Mouse (Mus musculus) adrenal gland, postnatal 0 days (tissue): ENCODE results near the gene Olfr1014. TPM values are rescaled to one million over a fixed set of nuclear protein-coding genes. Genes with fewer than 3 reads are reported as not detected.

Experiments used
- polyA plus RNA-seq: library from polyadenylated mRNA; unstranded; fragments of >200 nt; fragmentation: Nextera tagmentation; extraction: Ambion mirVana; gene quantifications from 2 replicates; pipeline ENCODE4 v1.2.1, GENCODE M21; 2015

Olfr1014 gene
- not detected in 2 replicates for polyA plus RNA-seq

GRCm38 (mm10) chr2:85772413-85772812 lies at the start of gene Olfr1014:
Gene Olfr1014, plus strand, starts transcription at chr2:85772713.

GRCm38 (mm10) chr2:85762666-85763065 lies 9.8 kb upstream of the Olfr1014 start, which contains the start of gene Olfr1012:
Gene Olfr1012, minus strand, starts transcription at chr2:85762766.

GRCm38 (mm10) chr2:85766798-85767197 lies 5.7 kb upstream of the Olfr1014 start, which contains the start of gene Olfr1013:
Gene Olfr1013, plus strand, starts transcription at chr2:85767098.

GRCm38 (mm10) chr2:85781717-85782116 lies 9.2 kb downstream of the Olfr1014 start, which contains the start of gene Olfr1015:
Gene Olfr1015, plus strand, starts transcription at chr2:85782017.

DNA sequence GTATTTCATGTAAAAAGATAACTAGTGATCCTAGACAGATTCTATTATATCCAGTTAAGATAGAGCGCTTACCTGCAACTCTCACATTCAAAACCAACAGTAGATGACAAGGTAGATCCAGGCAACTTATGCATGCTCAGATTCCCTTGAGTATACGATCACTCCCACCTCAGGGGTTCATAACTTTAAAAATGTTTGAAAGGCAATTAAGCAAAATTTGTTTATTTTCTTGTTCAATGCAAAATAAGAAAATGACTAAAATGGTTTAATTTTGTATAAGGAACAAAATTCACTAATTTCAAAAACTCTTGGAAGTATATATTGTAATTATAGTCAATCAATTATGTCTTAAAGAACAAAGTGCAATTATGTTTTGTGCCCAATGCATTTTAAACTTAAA lies 29.9 kb downstream of the Olfr1014 start, which contains the start of gene Olfr1016:
Gene Olfr1016 (minus strand): TSS at position 101 of the 400 bp plus-strand sequence.

GRCm38 (mm10) chr2:85818179-85818578 lies 45.7 kb downstream of the Olfr1014 start, which contains the start of gene Olfr1018:
Gene Olfr1018, plus strand, starts transcription at chr2:85818479.

Other genes starting within 250 kb of the Olfr1014 start
- not detected in 2 replicates for gene Olfr996, start 193.5 kb upstream of the Olfr1014 start, polyA plus RNA-seq
- 0.22 TPM in 1 of 2 replicates, not detected in the other for gene Olfr998, start 183.8 kb upstream of the Olfr1014 start, polyA plus RNA-seq
- not detected in 2 replicates for gene Olfr1000, start 160.8 kb upstream of the Olfr1014 start, polyA plus RNA-seq
- not detected in 2 replicates for gene Olfr1002, start 122.0 kb upstream of the Olfr1014 start, polyA plus RNA-seq
- gene Olfr154, start 108.3 kb upstream of the Olfr1014 start, polyA plus RNA-seq = not detected in 2 replicates
- 0.11 TPM in 1 of 2 replicates, not detected in the other for gene Olfr1006, start 93.9 kb upstream of the Olfr1014 start, polyA plus RNA-seq
- gene Olfr1008, start 83.3 kb upstream of the Olfr1014 start, polyA plus RNA-seq = not detected in 2 replicates
- gene Olfr1009, start 57.3 kb upstream of the Olfr1014 start, polyA plus RNA-seq = not detected in 2 replicates
- 0.05 TPM in 1 of 2 replicates, not detected in the other for gene Olfr1012, start 9.9 kb upstream of the Olfr1014 start, polyA plus RNA-seq
- gene Olfr1013, start 5.6 kb upstream of the Olfr1014 start, polyA plus RNA-seq = not detected in 2 replicates
- gene Olfr1015, start 9.3 kb downstream of the Olfr1014 start, polyA plus RNA-seq = not detected in 2 replicates
- not detected in 2 replicates for gene Olfr1016, start 29.8 kb downstream of the Olfr1014 start, polyA plus RNA-seq
- gene Olfr1018, start 45.8 kb downstream of the Olfr1014 start, polyA plus RNA-seq = not detected in 2 replicates
- not detected in 2 replicates for gene Olfr1019, start 72.8 kb downstream of the Olfr1014 start, polyA plus RNA-seq
- gene Olfr1020, start 74.3 kb downstream of the Olfr1014 start, polyA plus RNA-seq = not detected in 2 replicates
- not detected in 2 replicates for gene Olfr1022, start 95.9 kb downstream of the Olfr1014 start, polyA plus RNA-seq
- not detected in 2 replicates for gene Olfr1023, start 112.9 kb downstream of the Olfr1014 start, polyA plus RNA-seq
- gene Olfr1024, start 132.3 kb downstream of the Olfr1014 start, polyA plus RNA-seq = not detected in 2 replicates
- 0.13 TPM in 1 of 2 replicates, not detected in the other for gene Olfr1025-ps1, start 142.5 kb downstream of the Olfr1014 start, polyA plus RNA-seq
- gene Olfr1026, start 148.8 kb downstream of the Olfr1014 start, polyA plus RNA-seq = not detected in 2 replicates
- not detected in 2 replicates for gene Olfr1028, start 177.7 kb downstream of the Olfr1014 start, polyA plus RNA-seq
- gene Olfr1029, start 201.2 kb downstream of the Olfr1014 start, polyA plus RNA-seq = not detected in 2 replicates
- gene Olfr1030, start 206.6 kb downstream of the Olfr1014 start, polyA plus RNA-seq = not detected in 2 replicates
- gene Olfr1031, start 217.6 kb downstream of the Olfr1014 start, polyA plus RNA-seq = not detected in 2 replicates
- not detected in 2 replicates for gene Olfr1032, start 232.8 kb downstream of the Olfr1014 start, polyA plus RNA-seq
- gene Olfr1033, start 247.9 kb downstream of the Olfr1014 start, polyA plus RNA-seq = 6.6 and 7.4 TPM in 2 replicates